Mouse (Mus musculus) ES-CJ7 (cell line): ENCODE measurements around the gene Bdkrb1.

Source experiments
- DNase-seq: peaks from one replicate; pipeline ENCODE4 v3.0.0; 2011; ENCODE audit warnings: low read depth, low spot score

The Bdkrb1 gene

GRCm38 (mm10) chr12:105602581-105603210 lies at the start of gene Bdkrb1:
Gene Bdkrb1 (plus strand): TSS chr12:105603085.
- DNase-seq = no peak

GRCm38 (mm10) chr12:105554151-105554772 lies 48.6 kb upstream of the Bdkrb1 start:
- DNase-seq = no peak

GRCm38 (mm10) chr12:105555172-105555571 lies 47.7 kb upstream of the Bdkrb1 start:
- DNase-seq = peak; percentile 18

- DNase-seq = no peak
Measured at GRCm38 (mm10) chr12:105557250-105557925, 45.5 kb upstream of the Bdkrb1 start.

GRCm38 (mm10) chr12:105561007-105561534 lies 41.8 kb upstream of the Bdkrb1 start:
- no peak for DNase-seq

- DNase-seq = no peak
Measured at GRCm38 (mm10) chr12:105562056-105562820, 40.6 kb upstream of the Bdkrb1 start.

- DNase-seq = peak; percentile 70
Measured at GRCm38 (mm10) chr12:105562936-105563680, 39.8 kb upstream of the Bdkrb1 start, which contains the start of gene Bdkrb2. Gene Bdkrb2 (plus strand): TSS chr12:105563226.

GRCm38 (mm10) chr12:105563726-105564275 lies 39.1 kb upstream of the Bdkrb1 start:
- peak; percentile 66 for DNase-seq

- no peak for DNase-seq
Measured at GRCm38 (mm10) chr12:105565221-105565620, 37.7 kb upstream of the Bdkrb1 start.

GRCm38 (mm10) chr12:105571867-105572266 lies 31.0 kb upstream of the Bdkrb1 start:
- no peak for DNase-seq

GRCm38 (mm10) chr12:105572622-105573021 lies 30.3 kb upstream of the Bdkrb1 start:
- peak; percentile 32 for DNase-seq

GRCm38 (mm10) chr12:105574356-105574755 lies 28.5 kb upstream of the Bdkrb1 start:
- no peak for DNase-seq

GRCm38 (mm10) chr12:105580490-105580889 lies 22.4 kb upstream of the Bdkrb1 start:
- no peak for DNase-seq

- DNase-seq = peak; percentile 37
Measured at GRCm38 (mm10) chr12:105582486-105582885, 20.4 kb upstream of the Bdkrb1 start.

GRCm38 (mm10) chr12:105583484-105583883 lies 19.4 kb upstream of the Bdkrb1 start:
- peak; percentile 78 for DNase-seq

GRCm38 (mm10) chr12:105584851-105585250 lies 18.0 kb upstream of the Bdkrb1 start:
- DNase-seq = peak; percentile 82

- DNase-seq = no peak
Measured at GRCm38 (mm10) chr12:105587526-105587925, 15.4 kb upstream of the Bdkrb1 start.

- no peak for DNase-seq
Measured at GRCm38 (mm10) chr12:105590786-105591185, 12.1 kb upstream of the Bdkrb1 start.

- no peak for DNase-seq
Measured at GRCm38 (mm10) chr12:105592361-105592761, 10.5 kb upstream of the Bdkrb1 start.

GRCm38 (mm10) chr12:105593471-105593870 lies 9.4 kb upstream of the Bdkrb1 start:
- peak; percentile 42 for DNase-seq

GRCm38 (mm10) chr12:105597135-105597534 lies 5.8 kb upstream of the Bdkrb1 start:
- no peak for DNase-seq
